In the genomic region with DNA sequence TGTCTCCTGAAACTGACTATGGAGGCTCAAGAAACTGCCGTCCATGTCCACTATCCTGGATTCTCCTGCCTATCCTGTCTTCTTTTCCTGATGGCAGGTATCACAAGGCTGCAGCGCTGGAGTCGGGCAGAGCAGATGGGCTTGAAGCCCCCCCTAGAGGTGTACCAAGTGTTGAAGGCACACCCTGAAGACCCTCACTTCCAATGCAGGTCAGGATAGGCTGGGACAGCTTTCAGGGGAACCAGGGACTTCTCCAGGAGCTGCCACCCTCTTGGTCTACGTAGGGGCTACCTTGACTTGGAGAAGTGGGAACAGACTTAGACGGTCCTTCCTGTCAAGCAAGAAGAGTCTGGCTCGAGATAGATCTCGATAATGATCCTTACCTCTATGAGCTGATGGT, we compare ENCODE assay signal across 10 mouse cellular contexts. TPM values are rescaled to one million over a fixed set of nuclear protein-coding genes. Genes with fewer than 3 reads are reported as not detected.
DNase-seq lines count a peak whose midpoint lies in the region; ATAC-seq and TF ChIP-seq lines count a peak whose summit lies in the region.
"Had no signal": no experiment of that assay in that cellular context is flagged by ENCODE, and none has a peak within 500 bp of the region (broad histone marks: within the 10 kb centered on the region; RNA-seq: fewer than 3 reads in every experiment).

No protein-coding gene starts in this region.

- H3K4me3 ChIP-seq in gastrocnemius, adult 2 months: peak overlapping the region; percentile 89
- H3K4me3 ChIP-seq in spleen, adult 2 months (ENCODE audit: extremely low read depth, insufficient read depth, insufficient read length): peak overlapping the region; percentile 73
- peak overlapping the region; percentile 56; the same call in 1 of the 2 replicates for H3K4me3 ChIP-seq in liver, postnatal 0 days (ENCODE audit: low read depth, low read length)

- WGBS in spleen, adult 2 months: 78% methylated on average over 7 of the region's 7 CpGs
- 77% methylated on average over 7 of the region's 7 CpGs for WGBS in liver, postnatal 0 days (ENCODE audit: insufficient replicate concordance)

- ATAC-seq in liver, postnatal 0 days: no peak

- H3K4me2 ChIP-seq in liver, postnatal 0 days (ENCODE audit: low read depth, low read length): peak overlapping the region; percentile 73

- no peaks in the 10 kb centered on the region for H3K9me3 ChIP-seq in liver, postnatal 0 days (ENCODE audit: low read length)

- peaks cover 40% of the 10 kb centered on the region for H3K4me1 ChIP-seq in spleen, adult 2 months (ENCODE audit: control insufficient read depth, insufficient read depth, insufficient read length)
- peaks cover 32% of the 10 kb centered on the region for H3K4me1 ChIP-seq in liver, postnatal 0 days (ENCODE audit: insufficient read depth)

- DNase-seq in gastrocnemius, adult 2 months: no peak
- DNase-seq in gastrocnemius, postnatal 25 days: no peak
- DNase-seq in spleen, adult 2 months (ENCODE audit: low read depth in 1 of 2, low spot score in 2 of 2): no peak
- no peak for DNase-seq in spleen, adult 18-20 months
- DNase-seq in liver, postnatal 0 days: no peak
- no peak for DNase-seq in left cerebral cortex, postnatal 10 days (ENCODE audit: extremely low spot score in 1 of 2, low spot score in 2 of 2)
- no peak for DNase-seq in left cerebral cortex, postnatal 4 days
- no peak for DNase-seq in urinary bladder, postnatal 4 days (ENCODE audit: low spot score in 2 of 2)
- DNase-seq: adrenal gland, postnatal 10 days had no signal

- no peak for TF ChIP-seq POLR2A in spleen, adult 2 months (IDR thresholded peaks at IDR 0.05; ENCODE audit: low read depth, low read length)

- no peak for TF ChIP-seq CTCF in gastrocnemius, adult 2 months (IDR thresholded peaks at IDR 0.05)
- no peak for TF ChIP-seq CTCF in spleen, adult 2 months (IDR thresholded peaks at IDR 0.05; ENCODE audit: extremely low read depth, insufficient read depth, insufficient read length, insufficient replicate concordance)
- no peak for TF ChIP-seq CTCF in liver, postnatal 0 days (IDR thresholded peaks at IDR 0.05; ENCODE audit: low read depth)

- H3K27me3 ChIP-seq in spleen, adult 2 months (ENCODE audit: control insufficient read depth, insufficient read depth, low read length): no peaks in the 10 kb centered on the region
- no peaks in the 10 kb centered on the region for H3K27me3 ChIP-seq in liver, postnatal 0 days (ENCODE audit: insufficient read depth, low read length)

- no peaks in the 10 kb centered on the region for H3K36me3 ChIP-seq in spleen, adult 2 months (ENCODE audit: control insufficient read depth, insufficient read depth, low read length)
- no peaks in the 10 kb centered on the region for H3K36me3 ChIP-seq in liver, postnatal 0 days (replicated peaks; ENCODE audit: insufficient read depth, low read length)

- no peak for TF ChIP-seq EP300 in liver, postnatal 0 days (IDR thresholded peaks at IDR 0.05; ENCODE audit: low read depth)

- intact Hi-C loops in gastrocnemius, adult 2 months (cut with DNase I): no loop called here
- intact Hi-C loops in left cerebral cortex, postnatal 10 days (cut with DNase I): no loop called here
- intact Hi-C loops in left cerebral cortex, postnatal 4 days (cut with DNase I): no loop called here

- peak overlapping the region; percentile 98 for H3K27ac ChIP-seq in gastrocnemius, adult 2 months
- H3K27ac ChIP-seq in spleen, adult 2 months (ENCODE audit: insufficient read depth, low read length): peak overlapping the region; percentile 99
- peak overlapping the region; percentile 97 for H3K27ac ChIP-seq in liver, postnatal 0 days (ENCODE audit: low read depth)

- peak overlapping the region; percentile 64; the same call in 1 of the 2 replicates for H3K9ac ChIP-seq in liver, postnatal 0 days (replicated peaks)

RNA-seq across cellular contexts. Expression of gene Pold4, which starts 1.0 kb away (rescaled TPM):
- 10 to 100 TPM; 13.6 to 16.4 TPM for total RNA-seq in gastrocnemius, adult 2 months (2021)
- total RNA-seq in gastrocnemius, postnatal 25 days (2021): 10 to 100 TPM; 13.0 to 21.1 TPM
- 233 and 309 TPM in 2 replicates for polyA plus RNA-seq in spleen, adult 2 months (2012; rRNA removed)
- 28.5 and 31.1 TPM in 2 replicates for polyA plus RNA-seq in liver, postnatal 0 days (2015; fragmentation: Nextera tagmentation; extraction: Ambion mirVana)
- 10 to 100 TPM; 12.8 to 16.2 TPM for total RNA-seq in left cerebral cortex, postnatal 10 days (2021)
- 10 to 100 TPM; 11.3 to 11.9 TPM for total RNA-seq in left cerebral cortex, postnatal 4 days (2021)

RNA-seq across cellular contexts. Expression of gene AC109138.7, which starts 18.5 kb away (rescaled TPM):
- total RNA-seq in gastrocnemius, adult 2 months (2021): not detected
- total RNA-seq in gastrocnemius, postnatal 25 days (2021): not detected
- polyA plus RNA-seq in spleen, adult 2 months (2012; rRNA removed): not detected in 2 replicates
- polyA plus RNA-seq in liver, postnatal 0 days (2015; fragmentation: Nextera tagmentation; extraction: Ambion mirVana): not detected in 2 replicates
- total RNA-seq in left cerebral cortex, postnatal 10 days (2021): not detected
- not detected for total RNA-seq in left cerebral cortex, postnatal 4 days (2021)
- total RNA-seq: adrenal gland, postnatal 10 days; liver, adult 2 months had no signal
- polyA plus RNA-seq: liver, adult 2 months had no signal

RNA-seq across cellular contexts. Expression of gene Clcf1, which starts 18.6 kb away (rescaled TPM):
- total RNA-seq in gastrocnemius, adult 2 months (2021): under 1 TPM; 0.38 to 0.89 TPM
- total RNA-seq in gastrocnemius, postnatal 25 days (2021): under 1 TPM; 0.28 to 0.59 TPM
- 128 and 163 TPM in 2 replicates for polyA plus RNA-seq in spleen, adult 2 months (2012; rRNA removed)
- polyA plus RNA-seq in liver, postnatal 0 days (2015; fragmentation: Nextera tagmentation; extraction: Ambion mirVana): 0.91 and 1.1 TPM in 2 replicates
- total RNA-seq in left cerebral cortex, postnatal 10 days (2021): 1 to 10 TPM; 1.5 to 1.7 TPM
- total RNA-seq in left cerebral cortex, postnatal 4 days (2021): 1 to 10 TPM; 1.2 to 1.3 TPM

RNA-seq across cellular contexts. Expression of gene Rad9a, which starts 31.2 kb away (rescaled TPM):
- total RNA-seq in gastrocnemius, adult 2 months (2021): 1 to 10 TPM; 2.8 to 3.4 TPM
- 1 to 10 TPM; 2.5 to 3.5 TPM for total RNA-seq in gastrocnemius, postnatal 25 days (2021)
- 53.1 and 62.9 TPM in 2 replicates for polyA plus RNA-seq in spleen, adult 2 months (2012; rRNA removed)
- polyA plus RNA-seq in liver, postnatal 0 days (2015; fragmentation: Nextera tagmentation; extraction: Ambion mirVana): 8.0 and 9.0 TPM in 2 replicates
- 1 to 10 TPM; 8.9 to 9.3 TPM for total RNA-seq in left cerebral cortex, postnatal 10 days (2021)
- total RNA-seq in left cerebral cortex, postnatal 4 days (2021): 10 to 100 TPM in 1 of 2 experiments, 1 to 10 TPM in 1; 9.8 to 10.6 TPM

RNA-seq across cellular contexts. Expression of gene Ssh3, which starts 36.3 kb away (rescaled TPM):
- 1 to 10 TPM; 3.3 to 3.9 TPM for total RNA-seq in gastrocnemius, adult 2 months (2021)
- total RNA-seq in gastrocnemius, postnatal 25 days (2021): 1 to 10 TPM; 3.4 to 3.9 TPM
- polyA plus RNA-seq in spleen, adult 2 months (2012; rRNA removed): 43.3 and 51.1 TPM in 2 replicates
- polyA plus RNA-seq in liver, postnatal 0 days (2015; fragmentation: Nextera tagmentation; extraction: Ambion mirVana): 3.3 and 3.4 TPM in 2 replicates
- 10 to 100 TPM; 49.5 to 55.1 TPM for total RNA-seq in left cerebral cortex, postnatal 10 days (2021)
- total RNA-seq in left cerebral cortex, postnatal 4 days (2021): 10 to 100 TPM; 71.0 to 74.6 TPM
